Mouse (Mus musculus) spleen, embryonic (tissue): ENCODE data around the gene Ube4b.

Source experiments
- CTCF ChIA-PET: fragments of 350-600 bp; sonication (Branson Sonifier 250); formaldehyde crosslinking; loops from one replicate; lab custom pipeline; 2022; lab: Charles Lee

The Ube4b gene

DNA sequence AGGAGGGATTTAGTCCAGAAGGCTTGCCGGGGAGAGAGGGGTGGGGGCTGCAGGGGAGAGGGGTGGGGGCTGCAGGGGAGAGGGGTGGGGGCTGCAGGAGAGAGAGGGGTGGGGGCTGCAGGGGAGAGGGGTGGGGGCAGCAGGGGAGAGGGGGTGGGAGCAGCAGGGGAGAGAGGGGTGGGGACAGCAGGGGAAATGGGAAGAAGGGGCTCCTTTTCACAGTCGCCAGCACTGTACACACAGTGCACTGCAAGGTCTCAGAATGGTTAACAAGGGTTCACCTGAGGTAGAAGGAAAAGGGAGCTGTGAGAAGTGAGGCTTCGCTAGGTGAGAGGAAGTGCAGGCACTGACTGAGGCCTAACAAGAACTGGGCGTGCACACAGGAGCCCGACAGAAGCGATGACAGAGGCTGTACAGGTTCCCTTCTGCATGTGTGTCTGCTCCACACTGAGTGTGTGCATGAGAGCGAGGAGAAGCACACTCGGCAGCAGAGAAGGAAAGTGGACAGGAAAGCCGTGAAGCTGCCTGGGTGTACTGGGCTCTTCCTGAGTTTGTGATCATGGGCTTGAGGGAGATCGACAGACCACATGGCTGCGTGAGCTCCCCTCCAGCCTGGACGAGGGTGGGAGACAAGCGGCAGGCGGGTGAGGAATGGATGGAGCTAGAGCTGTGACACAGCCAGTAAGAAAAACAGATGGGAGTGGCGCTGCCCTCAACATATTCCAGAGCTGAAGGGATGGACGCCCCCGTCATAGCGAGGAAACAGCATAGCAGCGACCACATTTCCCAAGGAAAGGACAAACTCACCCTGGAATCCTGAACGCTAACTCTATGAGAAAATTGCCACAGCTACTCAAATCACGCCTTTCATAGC is 29.9 kb downstream of the Ube4b start:
- CTCF ChIA-PET = interaction anchor here (0.7 kb wide), 1 partner anchor 11 kb away, joined by 3 read pairs; no protein-coding TSS in a partner anchor

DNA sequence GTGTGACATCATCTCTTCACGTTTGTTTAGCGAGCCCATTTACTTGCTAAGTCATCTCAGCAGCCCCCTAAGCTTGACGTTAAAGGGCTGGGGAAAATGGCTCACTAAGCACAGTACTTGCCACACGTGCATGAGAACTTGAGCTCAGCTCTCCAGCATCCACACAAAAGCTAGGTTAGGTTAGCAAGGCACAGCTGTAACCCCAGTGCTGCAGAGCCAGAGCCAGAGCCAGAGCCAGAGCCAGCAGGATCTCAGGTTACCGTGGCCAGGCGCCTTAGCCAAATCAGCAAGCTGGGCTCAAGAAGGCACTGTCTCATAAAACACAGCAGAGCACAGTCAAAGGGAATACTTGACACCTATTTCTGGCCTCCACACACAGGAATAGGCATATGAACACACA is 31.0 kb downstream of the Ube4b start:
- CTCF ChIA-PET = interaction anchor here (0.7 kb wide), 1 partner anchor 10 kb away, joined by 3 read pairs; no protein-coding TSS in a partner anchor

DNA sequence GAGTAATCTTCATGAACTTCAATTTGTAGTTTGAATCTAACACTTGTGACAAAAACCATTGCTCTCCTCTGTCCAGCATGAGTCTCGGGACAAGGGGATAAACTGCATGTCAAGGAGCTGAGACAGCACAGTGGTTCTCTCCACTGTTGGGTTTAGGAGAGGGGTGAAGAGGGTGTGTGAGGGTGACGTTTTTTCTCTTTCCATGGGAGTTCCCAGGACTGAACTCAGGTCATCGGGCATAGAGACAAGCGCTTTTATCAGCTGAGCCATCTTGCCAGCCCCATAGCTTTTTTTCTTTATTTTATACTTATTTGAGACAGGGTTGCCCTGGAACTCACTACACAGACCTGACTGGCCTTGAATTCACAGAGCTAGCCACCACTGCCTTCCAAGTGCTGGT is 32.3 kb downstream of the Ube4b start:
- CTCF ChIA-PET = interaction anchor here (1.2 kb wide), 1 partner anchor 20 kb away, joined by 4 read pairs; no protein-coding TSS in a partner anchor

DNA sequence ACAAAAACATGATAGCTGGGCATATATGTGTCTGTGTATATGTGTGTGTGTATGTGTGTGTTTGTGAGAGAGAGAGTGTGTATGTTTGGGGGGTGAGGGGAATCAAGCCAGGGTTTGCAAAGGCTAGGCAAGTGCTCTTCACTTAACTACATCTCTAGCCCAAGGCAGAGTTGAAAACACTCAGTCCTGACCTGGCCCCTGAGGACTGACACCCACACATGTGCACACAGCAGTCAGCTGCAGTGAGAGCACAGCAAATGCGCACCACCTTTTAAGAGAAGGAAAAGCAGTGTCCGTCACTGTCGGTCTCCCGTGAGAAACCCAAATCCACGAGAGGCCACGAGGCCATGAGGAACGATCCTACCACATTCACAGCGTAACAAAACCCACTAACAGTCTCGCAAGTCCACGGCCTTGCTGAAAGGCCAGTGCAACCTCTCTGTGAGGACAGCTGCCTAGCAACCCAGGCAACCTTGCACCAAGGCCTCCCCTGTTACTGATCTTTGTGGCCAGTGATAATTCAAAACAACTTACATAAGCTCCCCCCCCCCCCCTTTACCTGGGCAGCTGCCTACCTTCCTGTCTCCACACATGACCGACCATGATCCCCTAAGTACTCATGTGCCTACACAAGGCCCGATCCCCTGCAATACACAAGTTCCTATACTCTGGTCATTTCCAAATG is 33.1 kb downstream of the Ube4b start:
- CTCF ChIA-PET = interaction anchor here (0.8 kb wide), 1 partner anchor 69 kb away, joined by 3 read pairs; no protein-coding TSS in a partner anchor

DNA sequence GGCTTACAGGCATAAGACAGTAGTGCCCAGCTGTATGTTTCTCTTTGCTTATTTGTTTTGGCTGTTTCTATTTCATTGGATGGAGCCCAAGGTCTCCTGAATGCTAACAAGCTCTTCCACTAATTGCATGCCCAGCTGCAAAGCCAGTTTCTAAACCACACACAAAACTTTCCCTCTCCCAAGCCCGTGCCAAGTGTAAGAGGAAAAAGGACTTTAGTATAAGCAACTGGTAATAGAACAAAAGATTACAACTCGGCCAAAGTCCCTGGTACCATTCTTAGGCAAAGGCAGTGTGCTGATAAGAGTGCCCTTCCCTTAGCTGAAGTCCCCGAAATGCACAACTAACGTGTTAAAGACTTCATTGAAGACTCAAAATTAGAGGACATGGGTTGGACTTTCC is 34.2 kb downstream of the Ube4b start:
- CTCF ChIA-PET = no interaction called here

DNA sequence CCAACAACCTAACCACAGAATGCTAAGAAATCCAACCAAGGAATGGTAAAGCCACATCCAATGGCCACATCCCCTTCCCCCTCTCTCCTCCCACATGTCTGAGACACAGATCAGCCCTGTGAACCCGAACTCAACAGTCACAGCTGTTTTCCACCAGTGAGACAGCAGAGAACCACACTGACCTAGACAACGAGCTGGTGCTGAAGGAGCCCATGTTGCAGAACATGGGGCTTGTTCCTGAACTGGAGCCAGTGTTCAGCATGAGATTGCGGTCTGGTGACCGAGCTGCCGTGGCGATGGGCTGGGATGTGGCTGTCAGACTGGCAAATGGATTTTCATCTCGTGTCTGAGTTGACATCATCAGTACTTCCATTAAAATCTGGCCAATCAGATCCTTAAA is 45.5 kb downstream of the Ube4b start:
- CTCF ChIA-PET = no interaction called here

DNA sequence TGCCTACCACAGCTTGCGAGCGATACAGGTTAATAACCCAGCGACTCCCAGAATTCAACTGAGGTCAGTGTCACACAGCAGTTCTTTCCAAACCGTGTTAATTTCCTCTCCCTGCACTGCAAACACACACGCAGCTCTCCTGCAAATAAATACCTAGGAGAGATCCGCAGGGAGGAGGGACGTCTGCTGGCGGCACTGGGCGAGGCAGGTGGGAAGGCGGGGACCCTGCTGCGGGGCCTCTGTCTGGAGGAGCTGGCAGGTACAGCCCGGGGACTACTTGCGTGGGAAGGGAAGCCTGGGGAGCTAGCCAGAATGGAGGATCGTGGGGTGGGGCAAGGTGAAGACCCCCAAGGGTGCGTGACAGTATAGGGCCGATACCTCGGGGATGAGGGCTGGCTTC is 46.7 kb downstream of the Ube4b start:
- CTCF ChIA-PET = no interaction called here

DNA sequence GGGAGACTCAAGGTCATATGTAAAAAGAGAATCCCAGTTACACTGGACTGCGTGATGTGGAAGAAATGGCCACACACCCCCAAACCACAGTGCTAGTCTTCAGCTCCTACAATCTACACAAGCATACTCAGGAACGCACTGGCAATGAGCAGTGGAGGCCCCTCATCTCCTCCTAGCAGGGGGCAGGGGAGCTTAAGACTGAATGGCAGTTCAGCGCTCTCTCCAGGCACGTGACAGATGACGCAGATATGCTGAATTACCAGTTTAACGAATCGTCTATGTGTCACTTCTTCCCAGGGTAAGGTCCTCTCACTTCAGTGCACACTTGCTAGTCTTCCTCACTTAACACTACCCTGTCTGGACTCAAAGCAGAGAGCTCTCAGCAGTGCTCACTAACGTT is 47.7 kb downstream of the Ube4b start:
- CTCF ChIA-PET = no interaction called here

DNA sequence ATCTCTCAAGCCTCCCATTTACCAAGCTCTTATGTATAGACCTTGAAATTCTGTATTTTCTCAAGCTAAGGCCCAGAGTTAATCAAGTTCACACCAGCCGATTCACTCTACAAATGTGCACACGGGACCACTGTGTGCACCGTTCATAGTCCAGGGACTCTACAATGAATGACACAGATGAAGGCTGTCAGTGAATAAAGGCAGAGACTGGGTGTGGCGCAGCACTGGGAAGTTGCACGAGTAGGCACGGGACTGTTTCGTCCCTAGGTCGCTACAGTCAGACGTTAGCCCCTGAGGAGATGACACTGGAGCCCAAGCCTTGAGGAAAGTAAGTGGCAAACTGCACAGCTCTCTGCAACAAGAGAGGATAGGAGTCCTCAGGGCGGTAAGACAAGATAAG is 50.5 kb downstream of the Ube4b start:
- CTCF ChIA-PET = no interaction called here

DNA sequence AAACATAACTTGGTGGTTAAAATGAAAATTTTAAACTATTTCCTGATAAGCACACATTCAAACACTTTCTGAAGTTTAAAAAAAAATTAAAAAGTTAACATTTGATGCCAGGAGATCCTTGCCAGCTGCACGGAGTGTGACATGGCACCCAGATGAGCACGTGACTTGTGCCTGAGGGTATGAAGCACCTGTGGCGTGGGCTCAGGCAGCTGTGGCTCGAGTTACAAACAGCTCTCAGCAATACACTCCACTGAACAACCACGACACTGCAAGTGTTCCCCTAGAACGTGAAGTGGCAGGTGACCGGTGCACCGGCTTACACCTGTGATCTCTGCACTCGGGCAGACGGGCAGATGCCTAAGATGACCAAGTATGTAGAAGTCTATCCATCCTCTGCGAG is 51.9 kb downstream of the Ube4b start:
- CTCF ChIA-PET = no interaction called here

DNA sequence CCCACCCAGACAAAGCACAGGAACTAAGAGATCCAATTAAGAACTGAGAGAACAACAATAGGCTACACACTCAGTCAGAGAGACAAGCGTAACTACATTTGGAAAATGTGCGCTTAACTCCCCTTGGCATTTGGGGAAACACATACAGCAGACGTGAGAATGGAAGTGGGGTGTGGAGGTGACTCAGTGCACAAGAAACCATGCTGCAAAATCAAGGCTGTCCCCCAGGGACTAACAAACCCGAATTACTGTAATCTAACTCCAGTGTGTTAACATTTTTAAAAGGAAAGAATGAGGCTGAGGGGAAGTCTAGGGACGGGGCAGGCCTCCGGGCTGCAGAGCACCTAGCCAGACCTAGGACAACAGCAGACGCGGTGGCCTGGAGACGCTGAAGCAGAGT is 52.6 kb downstream of the Ube4b start:
- CTCF ChIA-PET = no interaction called here

DNA sequence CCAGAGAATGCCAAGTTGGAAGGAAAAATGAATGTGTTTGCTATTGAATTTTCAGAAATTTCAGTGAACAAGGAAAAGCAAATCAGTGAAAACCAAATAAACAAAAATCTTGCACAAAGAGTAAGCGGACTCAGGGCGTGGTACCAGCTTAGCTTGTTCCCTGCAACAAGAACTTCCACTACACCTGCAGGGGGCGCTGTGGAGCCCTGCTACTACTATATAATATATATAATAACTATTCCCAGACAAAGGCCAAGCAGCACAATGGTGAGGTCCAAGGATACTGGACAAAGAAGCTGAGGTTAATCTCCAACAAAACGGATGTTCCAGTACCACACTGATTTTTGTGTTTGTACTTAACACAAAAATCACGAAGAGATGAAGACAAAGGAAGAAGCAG is 53.1 kb downstream of the Ube4b start:
- CTCF ChIA-PET = no interaction called here

DNA sequence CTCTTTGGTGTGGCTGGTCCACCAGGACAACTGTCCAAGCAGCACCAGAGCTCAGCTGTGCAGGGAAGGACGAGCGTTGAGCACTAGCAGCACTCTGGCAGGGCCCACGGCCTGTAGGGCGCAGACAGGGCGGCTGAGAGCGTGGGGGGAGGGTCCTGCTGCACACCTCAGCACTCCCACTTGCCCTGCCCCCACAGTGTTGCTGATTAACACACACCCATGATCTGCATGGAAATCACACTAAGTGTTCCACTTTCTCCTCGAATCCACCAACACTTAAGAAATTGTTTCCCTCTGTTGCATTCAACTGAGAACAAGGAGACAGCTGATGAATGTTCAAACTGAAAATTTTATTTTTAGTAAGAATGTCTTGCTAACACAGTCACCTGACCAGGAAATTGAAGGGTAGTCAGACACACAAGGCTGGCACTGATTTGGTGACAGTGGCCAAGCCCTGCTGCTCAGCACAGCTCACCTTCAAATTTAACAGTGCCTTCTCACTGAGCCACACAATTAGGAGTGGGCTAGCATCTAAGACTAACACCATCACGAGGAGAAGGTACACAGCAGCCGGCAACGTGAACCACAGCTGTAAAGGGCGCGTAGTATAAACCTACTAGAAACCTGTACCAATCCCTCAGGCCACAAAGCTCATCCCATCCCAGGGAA is 60.7 kb downstream of the Ube4b start:
- CTCF ChIA-PET = no interaction called here

DNA sequence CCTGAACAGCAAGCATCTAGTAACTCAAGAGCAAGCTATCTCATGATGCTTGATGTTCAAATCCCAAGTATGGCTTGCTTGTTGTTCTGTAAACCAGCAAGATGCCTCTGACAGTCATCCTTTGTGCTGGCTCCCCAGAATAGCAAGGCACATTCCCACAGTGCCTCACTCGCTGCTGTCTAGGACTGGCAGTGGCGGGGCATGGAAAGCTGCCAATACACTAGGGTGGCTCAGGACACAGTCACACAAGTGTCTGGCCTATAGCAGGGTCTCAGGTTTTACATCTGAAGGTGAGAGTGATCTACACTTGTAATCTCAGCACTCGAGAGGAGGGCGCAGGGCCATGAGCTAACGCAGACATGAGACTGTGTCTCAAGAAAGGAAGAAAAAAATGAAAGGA is 61.7 kb downstream of the Ube4b start:
- CTCF ChIA-PET = no interaction called here

DNA sequence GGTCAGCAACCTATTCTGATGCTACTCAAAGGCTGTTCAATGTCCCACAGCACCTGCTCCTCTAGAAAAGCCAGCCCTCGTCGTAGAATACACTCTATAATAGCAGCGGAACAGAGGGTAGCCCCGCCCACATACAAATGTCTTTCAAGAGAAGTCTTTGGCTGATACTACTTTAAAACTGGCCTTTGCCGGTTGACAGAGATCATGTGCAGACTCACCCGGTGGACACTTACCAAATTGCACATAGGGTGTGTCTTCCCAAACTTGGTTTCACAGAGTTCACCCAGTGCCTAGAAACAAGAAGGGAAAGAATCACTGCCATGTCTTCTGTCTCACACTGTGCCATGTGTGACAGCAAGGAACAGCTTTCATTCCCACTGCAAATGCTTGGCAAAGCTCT is 65.5 kb downstream of the Ube4b start:
- CTCF ChIA-PET = interaction anchor here (0.5 kb wide), 1 partner anchor 9 kb away, joined by 3 read pairs; no protein-coding TSS in a partner anchor

DNA sequence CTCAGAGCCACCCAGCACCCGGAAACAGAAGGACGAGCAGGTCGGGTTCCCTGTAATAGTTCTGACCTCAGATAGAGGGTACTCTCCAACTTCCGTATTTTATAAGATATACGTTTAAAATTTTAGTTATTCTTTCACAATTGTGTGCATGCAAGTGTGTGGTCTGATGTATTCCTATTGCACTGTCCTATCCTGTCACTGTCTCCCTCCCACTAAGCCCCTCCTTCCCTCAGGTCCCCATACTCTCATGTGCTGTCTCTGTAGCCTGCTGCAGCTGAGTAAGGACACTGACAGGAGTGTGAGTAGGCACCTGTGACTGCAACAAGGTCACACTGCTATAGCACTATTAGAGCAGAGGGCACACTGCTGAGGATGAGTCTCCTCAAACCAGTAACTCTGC is 65.9 kb downstream of the Ube4b start:
- CTCF ChIA-PET = no interaction called here

DNA sequence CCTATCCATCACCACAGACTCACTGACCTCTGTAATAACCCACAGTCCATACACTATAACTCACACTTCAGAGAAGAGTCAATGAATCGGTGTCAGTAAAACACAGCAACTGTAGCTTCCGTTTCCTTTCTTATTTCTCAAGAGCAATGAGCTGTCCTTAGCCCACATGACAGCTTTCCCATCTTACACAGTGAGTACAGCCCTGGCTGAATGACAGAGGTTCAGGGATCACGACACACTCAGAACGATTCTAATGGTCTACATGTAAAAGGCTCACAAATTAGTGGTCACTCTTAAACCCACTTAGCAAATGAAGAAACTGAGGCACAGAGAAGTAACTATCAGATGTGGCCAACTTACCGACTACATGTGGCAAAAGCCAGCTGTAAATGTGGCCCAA is 68.6 kb downstream of the Ube4b start:
- CTCF ChIA-PET = no interaction called here

DNA sequence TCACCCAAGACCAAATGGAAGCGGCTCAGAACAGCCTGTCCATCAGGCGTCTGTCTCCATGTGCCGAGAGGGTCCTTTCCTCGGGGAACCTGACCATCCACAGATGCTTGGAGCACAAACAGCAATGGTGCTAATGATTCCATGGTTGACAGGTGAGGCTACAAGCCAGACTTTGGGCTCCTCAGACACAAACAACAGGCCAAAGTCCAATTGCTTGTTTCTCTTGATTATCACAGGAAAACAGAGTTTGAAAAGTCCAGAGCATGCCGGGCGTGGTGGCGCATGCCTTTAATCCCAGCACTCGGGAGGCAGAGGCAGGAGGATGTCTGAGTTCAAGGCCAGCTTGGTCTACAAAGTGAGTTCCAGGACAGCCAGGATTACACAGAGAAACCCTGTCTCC is 71.9 kb downstream of the Ube4b start:
- CTCF ChIA-PET = interaction anchor here (0.6 kb wide), 1 partner anchor 728 kb away, joined by 22 read pairs; no protein-coding TSS in a partner anchor

DNA sequence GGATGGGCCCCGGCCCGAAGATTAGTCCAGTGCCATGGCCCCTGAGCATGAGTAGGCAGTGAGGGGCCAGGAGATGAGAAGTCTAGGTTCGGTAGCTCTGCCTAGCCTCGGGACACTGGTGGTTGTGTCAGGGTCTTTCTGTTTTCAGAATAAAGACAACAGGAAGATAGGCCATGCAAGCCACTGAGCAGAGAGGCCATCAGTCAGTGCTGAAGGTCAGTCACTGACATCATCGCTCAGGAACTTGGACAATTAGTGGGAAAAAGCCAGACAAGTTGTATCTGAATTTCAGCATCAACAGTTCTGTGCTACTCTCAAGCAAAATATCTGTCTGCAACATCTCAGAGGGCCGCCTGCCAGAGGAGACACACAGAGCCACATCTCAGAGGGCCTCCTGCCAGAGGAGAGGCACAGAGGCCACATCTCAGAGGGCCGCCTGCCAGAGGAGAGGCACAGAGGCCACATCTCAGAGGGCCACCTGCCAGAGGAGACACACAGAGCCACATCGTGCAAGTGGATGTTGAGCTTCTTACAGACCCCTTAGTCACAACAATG is 74.9 kb downstream of the Ube4b start:
- CTCF ChIA-PET = interaction anchor here (0.7 kb wide), 2 partner anchors 10 to 295 kb away, joined by 3 to 5 read pairs; no protein-coding TSS in a partner anchor

DNA sequence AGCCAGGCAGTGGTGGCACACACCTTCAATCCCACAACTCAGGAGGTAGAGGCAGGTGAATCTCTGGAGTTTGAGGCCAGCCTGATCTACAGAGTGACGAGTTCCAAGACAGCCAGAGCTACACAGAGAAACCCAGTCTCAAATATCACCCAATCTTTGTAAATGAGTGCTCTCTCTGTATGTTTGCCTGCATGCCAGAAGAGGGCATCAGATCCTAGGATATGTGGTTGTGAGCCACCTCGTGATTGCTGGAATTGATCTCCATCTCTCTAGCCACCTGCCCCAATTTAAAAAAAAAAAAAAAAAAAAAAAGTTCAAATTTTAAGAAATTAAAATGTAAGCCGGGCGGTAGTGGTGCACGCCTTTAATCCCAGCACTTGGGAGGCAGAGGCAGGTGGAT is 77.6 kb downstream of the Ube4b start:
- CTCF ChIA-PET = no interaction called here

DNA sequence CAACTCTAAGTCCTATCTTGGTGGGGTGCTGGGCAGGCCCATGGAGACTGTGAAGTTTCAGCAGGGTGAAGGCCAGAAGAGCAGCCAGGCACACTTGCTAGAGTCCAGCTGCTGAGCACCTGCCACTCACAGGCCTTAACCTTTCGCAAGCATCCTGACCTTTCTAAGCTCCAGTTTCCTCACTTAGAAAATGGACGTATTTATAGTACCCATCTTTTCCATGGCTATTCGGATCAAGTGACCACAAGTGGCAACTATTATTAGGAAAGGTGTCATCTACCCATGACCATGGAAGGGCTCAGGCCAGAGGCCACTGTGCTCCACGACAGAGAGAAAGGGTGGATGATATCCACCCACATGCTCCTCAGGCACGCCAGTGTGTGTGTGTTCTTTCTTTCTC is 80.7 kb downstream of the Ube4b start:
- CTCF ChIA-PET = no interaction called here

DNA sequence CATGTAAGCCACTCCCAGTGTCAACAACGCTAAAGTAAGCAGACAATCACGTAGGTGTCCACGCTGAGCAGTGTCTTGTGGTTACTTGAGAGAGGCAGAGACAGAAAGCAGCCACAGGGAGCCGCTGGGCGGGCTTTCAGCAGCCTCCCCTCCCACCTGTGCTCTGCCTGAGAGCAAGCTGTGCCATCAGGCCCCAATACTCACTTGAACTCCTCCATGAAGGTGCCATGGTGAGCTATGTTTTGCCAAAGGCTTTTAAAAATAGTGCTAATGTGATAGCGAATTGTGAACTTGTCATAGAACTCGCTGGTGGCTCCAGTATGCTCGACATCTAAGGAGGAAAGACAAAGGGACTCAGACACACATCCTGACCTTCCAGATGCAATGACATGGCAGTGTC is 82.2 kb downstream of the Ube4b start:
- CTCF ChIA-PET = no interaction called here
